ENCODE assay signal across 15 mouse cellular contexts in the genomic region with DNA sequence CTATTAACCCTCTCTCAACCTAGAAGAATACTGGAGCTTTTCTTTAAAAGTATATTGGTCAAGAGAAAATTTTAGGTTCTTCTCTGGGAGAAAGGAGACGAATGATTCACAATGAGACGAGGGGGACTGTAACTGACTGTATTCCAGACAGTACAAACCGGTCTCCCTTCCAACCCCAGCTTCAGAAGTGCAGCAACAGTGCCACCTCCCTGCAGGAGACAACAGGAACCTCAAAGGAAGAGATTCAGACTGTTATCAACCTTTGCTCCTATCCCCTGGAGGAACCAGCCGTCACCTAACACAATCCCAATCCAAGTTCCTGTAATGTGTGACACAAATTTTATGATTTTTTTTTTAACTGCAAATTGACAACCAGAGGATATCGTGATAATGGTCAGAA. TPM values are rescaled to one million over a fixed set of nuclear protein-coding genes. Genes with fewer than 3 reads are reported as not detected.
DNase-seq lines count a peak whose midpoint lies in the region; ATAC-seq and TF ChIP-seq lines count a peak whose summit lies in the region.
"Had no signal": no experiment of that assay in that cellular context is flagged by ENCODE, and none has a peak within 500 bp of the region (broad histone marks: within the 10 kb centered on the region; RNA-seq: fewer than 3 reads in every experiment).

No protein-coding gene starts in this region.

- H3K9ac ChIP-seq in stomach, postnatal 0 days (ENCODE audit: low read length) = no peak overlapping the region
- H3K9ac ChIP-seq: embryonic facial prominence, embryonic 13.5 days; neural tube, embryonic 13.5 days had no signal

- no peaks in the 10 kb centered on the region for H3K27me3 ChIP-seq in stomach, postnatal 0 days (ENCODE audit: control insufficient read depth, insufficient read depth, low read length)
- H3K27me3 ChIP-seq: embryonic facial prominence, embryonic 13.5 days; neural tube, embryonic 13.5 days had no signal

- no peaks in the 10 kb centered on the region for H3K4me1 ChIP-seq in stomach, postnatal 0 days (replicated peaks; ENCODE audit: control insufficient read depth, insufficient read depth)
- H3K4me1 ChIP-seq: embryonic facial prominence, embryonic 13.5 days; neural tube, embryonic 13.5 days had no signal

- no peaks in the 10 kb centered on the region for H3K36me3 ChIP-seq in stomach, postnatal 0 days (ENCODE audit: control insufficient read depth, insufficient read depth, low read length)
- H3K36me3 ChIP-seq: embryonic facial prominence, embryonic 13.5 days; neural tube, embryonic 13.5 days had no signal

- 39% methylated on average over 5 of the region's 5 CpGs for WGBS in stomach, postnatal 0 days

- TF ChIP-seq EP300 in stomach, postnatal 0 days (optimal IDR thresholded peaks at IDR 0.05) = no peak

- peak; percentile 27 for DNase-seq in adrenal gland, postnatal 10 days
- no peak for DNase-seq in adrenal gland, postnatal 4 days (ENCODE audit: low spot score in 2 of 2)
- DNase-seq in left cerebral cortex, postnatal 14 days (ENCODE audit: low spot score in 2 of 2) = peak; percentile 23 to 48
- DNase-seq in left cerebral cortex, adult 8-10 months (ENCODE audit: low spot score in 2 of 2) = no peak
- peak; percentile 28 to 42 for DNase-seq in layer of hippocampus, adult 8-10 months (ENCODE audit: low spot score in 2 of 2)
- no peak for DNase-seq in stomach, postnatal 0 days (ENCODE audit: low spot score)
- DNase-seq in thymus, postnatal 25 days = no peak
- no peak for DNase-seq in lung, postnatal 10 days
- DNase-seq: cerebellum, adult 11 months; kidney, adult 11 months; lung, adult 18-20 months had no signal

- intact Hi-C loops in left cerebral cortex, postnatal 14 days (cut with DNase I) = no loop called here

- no peak for ATAC-seq in stomach, postnatal 0 days (ENCODE audit: low FRiP score, low TSS enrichment)

- no peaks in the 10 kb centered on the region for H3K9me3 ChIP-seq in stomach, postnatal 0 days (ENCODE audit: control insufficient read depth, low read length)
- H3K9me3 ChIP-seq: embryonic facial prominence, embryonic 13.5 days; neural tube, embryonic 13.5 days had no signal

- peak; percentile 34 for TF ChIP-seq CTCF in stomach, postnatal 0 days (IDR thresholded peaks at IDR 0.05; ENCODE audit: low read depth)

- H3K4me3 ChIP-seq in stomach, postnatal 0 days (ENCODE audit: low read depth, low read length) = no peak overlapping the region
- H3K4me3 ChIP-seq: embryonic facial prominence, embryonic 13.5 days; neural tube, embryonic 13.5 days had no signal

- H3K27ac ChIP-seq in stomach, postnatal 0 days (replicated peaks) = no peak overlapping the region
- H3K27ac ChIP-seq: embryonic facial prominence, embryonic 13.5 days; neural tube, embryonic 13.5 days had no signal

- no peak overlapping the region for H3K4me2 ChIP-seq in stomach, postnatal 0 days (replicated peaks; ENCODE audit: low read depth)
- H3K4me2 ChIP-seq: embryonic facial prominence, embryonic 13.5 days; midbrain, embryonic 11.5 days; neural tube, embryonic 13.5 days had no signal

RNA-seq across cellular contexts. Expression of gene Oscar, which starts 41.7 kb away (rescaled TPM):
- total RNA-seq in adrenal gland, postnatal 10 days (2021) = under 1 TPM; 0.58 to 0.72 TPM
- under 1 TPM; 0.28 TPM for total RNA-seq in adrenal gland, postnatal 4 days (2021)
- 1 to 10 TPM; 1.2 to 1.8 TPM for total RNA-seq in left cerebral cortex, postnatal 14 days (2021)
- 1 to 10 TPM in 1 of 4 experiments, under 1 TPM in 3; 0.46 to 1.1 (median 0.67) TPM for total RNA-seq in left cerebral cortex, adult 8-10 months (2022)
- 1 to 10 TPM in 2 of 4 experiments, under 1 TPM in 2; 0.66 to 1.5 (median 1.1) TPM for total RNA-seq in layer of hippocampus, adult 8-10 months (2022)
- polyA plus RNA-seq in stomach, postnatal 0 days (2015; fragmentation: Nextera tagmentation; extraction: Ambion mirVana) = 0.06 and 0.17 TPM in 2 replicates
- polyA plus RNA-seq: heart, embryonic 16.5 days had no signal

RNA-seq across cellular contexts. Expression of gene Ndufa3, which starts 43.0 kb away (rescaled TPM):
- 1,000 to 10,000 TPM; 1,038 to 1,129 TPM for total RNA-seq in adrenal gland, postnatal 10 days (2021)
- total RNA-seq in adrenal gland, postnatal 4 days (2021) = 100 to 1,000 TPM; 536 to 561 TPM
- 100 to 1,000 TPM; 546 to 598 TPM for total RNA-seq in left cerebral cortex, postnatal 14 days (2021)
- total RNA-seq in left cerebral cortex, adult 8-10 months (2022) = 100 to 1,000 TPM; 580 to 641 (median 617) TPM
- total RNA-seq in layer of hippocampus, adult 8-10 months (2022) = 100 to 1,000 TPM; 526 to 633 (median 592) TPM
- polyA plus RNA-seq in stomach, postnatal 0 days (2015; fragmentation: Nextera tagmentation; extraction: Ambion mirVana) = 491 and 535 TPM in 2 replicates

RNA-seq across cellular contexts. Expression of gene Tfpt, which starts 55.5 kb away (rescaled TPM):
- 10 to 100 TPM; 24.1 to 26.4 TPM for total RNA-seq in adrenal gland, postnatal 10 days (2021)
- total RNA-seq in adrenal gland, postnatal 4 days (2021) = 10 to 100 TPM; 31.8 to 35.5 TPM
- 10 to 100 TPM; 37.0 to 43.8 TPM for total RNA-seq in left cerebral cortex, postnatal 14 days (2021)
- total RNA-seq in left cerebral cortex, adult 8-10 months (2022) = 10 to 100 TPM; 36.8 to 46.7 (median 42.9) TPM
- 10 to 100 TPM; 36.3 to 53.8 (median 39.7) TPM for total RNA-seq in layer of hippocampus, adult 8-10 months (2022)
- polyA plus RNA-seq in stomach, postnatal 0 days (2015; fragmentation: Nextera tagmentation; extraction: Ambion mirVana) = 14.6 and 17.7 TPM in 2 replicates

RNA-seq across cellular contexts. Expression of gene Prpf31, which starts 55.6 kb away (rescaled TPM):
- total RNA-seq in adrenal gland, postnatal 10 days (2021) = 10 to 100 TPM; 34.5 to 39.4 TPM
- 10 to 100 TPM; 54.7 to 59.0 TPM for total RNA-seq in adrenal gland, postnatal 4 days (2021)
- 10 to 100 TPM; 50.9 to 51.1 TPM for total RNA-seq in left cerebral cortex, postnatal 14 days (2021)
- 10 to 100 TPM; 50.4 to 59.8 (median 55.2) TPM for total RNA-seq in left cerebral cortex, adult 8-10 months (2022)
- total RNA-seq in layer of hippocampus, adult 8-10 months (2022) = 10 to 100 TPM; 50.3 to 53.0 (median 51.0) TPM
- 40.3 and 43.6 TPM in 2 replicates for polyA plus RNA-seq in stomach, postnatal 0 days (2015; fragmentation: Nextera tagmentation; extraction: Ambion mirVana)

Comparison
In these comparisons a context has a peak if more than half of its experiments do, and no peak if none do; other contexts are left out.
1. DNase-seq: peak in adrenal gland, postnatal 10 days (single experiment), left cerebral cortex, postnatal 14 days (2 of 2) and layer of hippocampus, adult 8-10 months (2 of 2); none in adrenal gland, postnatal 4 days (0 of 2), left cerebral cortex, adult 8-10 months (0 of 2), stomach, postnatal 0 days (single experiment), thymus, postnatal 25 days (single experiment) and lung, postnatal 10 days (single experiment).